Mouse (Mus musculus): ENCODE results near the gene Moap1.

GRCm38 (mm10) chr12:102782841-102783240, 39.4 kb upstream of the Moap1 start:
- TF ChIP-seq CTCF (IDR thresholded peaks at IDR 0.05; ENCODE audit: control insufficient read depth, insufficient read depth, insufficient replicate concordance, low read depth, low read length) (no peak), POLR2A (IDR thresholded peaks at IDR 0.05; ENCODE audit: control insufficient read depth, low read depth, low read length) (no peak)
